Mouse (Mus musculus) small intestine, adult 2 months (tissue): Measurements from ENCODE around the gene Gm29554. TPM values are rescaled to one million over a fixed set of nuclear protein-coding genes. Genes with fewer than 3 reads are reported as not detected.
"Not testable (repeated sequence)": the region's sequence is repeated elsewhere in the genome, so short reads cannot be mapped to it uniquely, and the experiment has no call there.

Source experiments
- H3K27ac ChIP-seq: fragments of 200-500 bp; 2 replicates; pipeline ENCODE4 v1.5.1; 2012; ENCODE audit warnings: low read depth, low read length, control low read depth, inconsistent platforms; ENCODE audit not compliant: insufficient read depth
- H3K27me3 ChIP-seq: fragments of 200-500 bp; 2 replicates; pipeline ENCODE4 v1.6.1; 2012; ENCODE audit warnings: mild to moderate bottlenecking, moderate library complexity, low read length, inconsistent platforms; ENCODE audit not compliant: control insufficient read depth, insufficient read depth
- H3K36me3 ChIP-seq: fragments of 200-500 bp; 2 replicates; pipeline ENCODE4 v1.6.1; 2012; ENCODE audit warnings: mild to moderate bottlenecking, low read length, control low read depth, inconsistent platforms; ENCODE audit not compliant: control insufficient read depth, insufficient read depth
- H3K4me1 ChIP-seq: fragments of 200-500 bp; 2 replicates; pipeline ENCODE4 v1.6.1; 2012; ENCODE audit warnings: low read length, inconsistent platforms, mixed read lengths; ENCODE audit not compliant: control insufficient read depth, insufficient read depth, insufficient read length
- H3K4me3 ChIP-seq: fragments of 200-500 bp; 2 replicates; pipeline ENCODE4 v1.5.1; 2012; ENCODE audit warnings: low read depth, mild to moderate bottlenecking, control low read depth, inconsistent platforms, low read length, moderate library complexity
- WGBS: fragments of 180-500 bp; shearing (Covaris S2); methylation state at CpG from one replicate; pipeline ENCODE4 v1.1.7; 2018; 5-methylcytosine and 5-hydroxymethylcytosine counted together
- polyA plus RNA-seq: library from polyadenylated mRNA; depleted of rRNA; stranded (reverse); fragments of >200 nt; gene quantifications from 2 replicates; pipeline ENCODE4 v1.2.3, GENCODE M21; 2012; rRNA removed

Gene Gm29554
- polyA plus RNA-seq, result not detected in 2 replicates

DNA sequence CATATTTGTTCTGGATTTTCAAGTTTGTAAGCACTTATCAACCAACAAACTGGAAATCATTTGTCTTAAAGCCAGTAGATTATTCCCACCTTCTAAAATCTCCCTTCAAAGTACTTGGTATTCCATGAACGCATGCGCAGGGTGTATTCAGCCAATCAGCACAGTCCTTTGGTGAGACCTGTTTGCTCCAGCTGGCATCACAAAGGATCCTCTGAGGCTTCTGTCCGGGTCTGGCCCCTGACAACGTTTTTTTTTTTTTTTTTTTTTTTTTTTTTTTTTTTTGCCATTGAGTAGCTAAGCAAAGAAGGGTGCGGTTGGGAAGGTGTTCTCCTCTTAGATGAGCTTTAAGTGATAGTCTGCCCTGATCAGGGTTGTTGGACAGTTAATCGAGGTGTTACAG lies at the start of gene Gm29554:
Gm29554 (plus strand) TSS at position 301 of the 400 bp plus-strand sequence.
- not testable (repeated sequence) for H3K27me3 ChIP-seq, H3K4me3 ChIP-seq, H3K27ac ChIP-seq, H3K4me1 ChIP-seq, H3K36me3 ChIP-seq
- no CpG with 5 or more reads among the region's 6 CpGs for WGBS

Other genes with a start within 250 kb of the Gm29554 start
- gene Gm20812, start 108.0 kb downstream of the Gm29554 start, polyA plus RNA-seq, result not detected in 2 replicates